Mouse (Mus musculus) heart, postnatal 25 days (tissue): ENCODE results near the gene Rrbp1. TPM values are rescaled to one million over a fixed set of nuclear protein-coding genes. Genes with fewer than 3 reads are reported as not detected.

ENCODE experiments used
- DNase-seq: peaks from one replicate; pipeline ENCODE4 v3.0.0; 2022; ENCODE audit warnings: low spot score
- intact Hi-C: fragments of 180-260 bp; cut with DNase I; formaldehyde crosslinking; loops from one replicate; pipeline ENCODE4 v1.15.1; 2025
- total RNA-seq, 2 experiments: library from RNA; stranded (reverse); gene quantifications; 2 replicates each; pipeline ENCODE4 v1.2.3; 2021

Gene Rrbp1
- total RNA-seq, 2 experiments from 2014 or later: 112 TPM

- no peak for DNase-seq
- intact Hi-C loops: loop anchor here (5.0 to 10.0 kb wide), 4 partner anchors 92 to 446 kb away; partner anchors contain the start of genes Dstn, Mgme1 and Snx5
These were observed 2.0 kb downstream of the Rrbp1 start for GRCm38 (mm10) chr2:144009081-144009480.

GRCm38 (mm10) chr2:144007211-144007610 is 3.9 kb downstream of the Rrbp1 start:
- intact Hi-C loops: loop anchor here (2.0 to 10.0 kb wide), 5 partner anchors 90 to 448 kb away; partner anchors contain the start of genes Dstn, Mgme1 and Snx5
- no peak for DNase-seq

GRCm38 (mm10) chr2:144006686-144007085 is 4.4 kb downstream of the Rrbp1 start:
- intact Hi-C loops: loop anchor here (2.0 to 10.0 kb wide), 5 partner anchors 89 to 448 kb away; partner anchors contain the start of genes Dstn, Mgme1 and Snx5
- DNase-seq: no peak

GRCm38 (mm10) chr2:144005166-144005955 is 5.7 kb downstream of the Rrbp1 start:
- intact Hi-C loops: loop anchor here (5.0 to 10.0 kb wide), 4 partner anchors 88 to 449 kb away; partner anchors contain the start of genes Dstn, Mgme1 and Snx5
- no peak for DNase-seq

- intact Hi-C loops: loop anchor here (10.0 kb wide), 1 partner anchor 451 kb away; no protein-coding TSS in a partner anchor
- DNase-seq: no peak
These were observed 7.5 kb downstream of the Rrbp1 start for GRCm38 (mm10) chr2:144003544-144003943.

GRCm38 (mm10) chr2:144002229-144002984 is 8.7 kb downstream of the Rrbp1 start:
- intact Hi-C loops: loop anchor here (10.0 kb wide), 1 partner anchor 452 kb away; no protein-coding TSS in a partner anchor
- DNase-seq: no peak

- no peak for DNase-seq
- intact Hi-C loops: no loop called here
These were observed 18.1 kb downstream of the Rrbp1 start for GRCm38 (mm10) chr2:143992977-143993376.

GRCm38 (mm10) chr2:143991964-143992672 is 18.9 kb downstream of the Rrbp1 start:
- no peak for DNase-seq
- intact Hi-C loops: no loop called here

- intact Hi-C loops: no loop called here
- no peak for DNase-seq
These were observed 20.1 kb downstream of the Rrbp1 start for GRCm38 (mm10) chr2:143990997-143991396.

- DNase-seq: no peak
- intact Hi-C loops: no loop called here
These were observed 23.0 kb downstream of the Rrbp1 start for GRCm38 (mm10) chr2:143988016-143988415.

- no peak for DNase-seq
- intact Hi-C loops: no loop called here
These were observed 23.6 kb downstream of the Rrbp1 start for GRCm38 (mm10) chr2:143987485-143987884.

- intact Hi-C loops: loop anchor here (5.0 kb wide), 1 partner anchor 234 kb away; no protein-coding TSS in a partner anchor
These were observed 27.6 kb downstream of the Rrbp1 start for GRCm38 (mm10) chr2:143983482-143983881.

GRCm38 (mm10) chr2:143982901-143983300 is 28.2 kb downstream of the Rrbp1 start:
- DNase-seq: no peak
- intact Hi-C loops: loop anchor here (5.0 kb wide), 1 partner anchor 234 kb away; no protein-coding TSS in a partner anchor

More at GRCm38 (mm10) chr2:143983482-143983881, 27.6 kb downstream of the Rrbp1 start:
- no peak for DNase-seq

- DNase-seq: no peak
- intact Hi-C loops: loop anchor here (5.0 kb wide), 1 partner anchor 235 kb away; no protein-coding TSS in a partner anchor
These were observed 28.9 kb downstream of the Rrbp1 start for GRCm38 (mm10) chr2:143982152-143982551.

- intact Hi-C loops: loop anchor here (2.0 to 5.0 kb wide), 2 partner anchors 112 to 236 kb away; no protein-coding TSS in a partner anchor
These were observed 30.2 kb downstream of the Rrbp1 start for GRCm38 (mm10) chr2:143980781-143981398.

GRCm38 (mm10) chr2:143978444-143979147 is 32.5 kb downstream of the Rrbp1 start:
- intact Hi-C loops: no loop called here
- DNase-seq: no peak

More at GRCm38 (mm10) chr2:143980781-143981398, 30.2 kb downstream of the Rrbp1 start:
- no peak for DNase-seq

- intact Hi-C loops: no loop called here
- DNase-seq: no peak
These were observed 35.9 kb downstream of the Rrbp1 start for GRCm38 (mm10) chr2:143975146-143975649.

- DNase-seq: no peak
- intact Hi-C loops: no loop called here
These were observed 37.9 kb downstream of the Rrbp1 start for GRCm38 (mm10) chr2:143973161-143973560.
